Mouse (Mus musculus) kidney, embryonic 16.5 days (tissue): ENCODE measurements around the gene N4bp1. TPM values are rescaled to one million over a fixed set of nuclear protein-coding genes. Genes with fewer than 3 reads are reported as not detected.

Source experiments
- ATAC-seq: fragments of 200-750 bp; cut with Nextera tagmentation; 2 replicates; pipeline ENCODE4 v1.8.0; 2017; ENCODE audit warnings: moderate TSS enrichment; ENCODE audit not compliant: low FRiP score, low TSS enrichment
- H3K27ac ChIP-seq: fragments of 300-500 bp; sonication (generic); 2 replicates; pipeline ENCODE4 v1.5.1; 2014; ENCODE audit warnings: low read length
- H3K27me3 ChIP-seq: fragments of 300-500 bp; sonication (generic); 2 replicates; pipeline ENCODE4 v1.6.1; 2014; ENCODE audit warnings: low read length, control low read depth, mixed read lengths; ENCODE audit not compliant: insufficient read depth
- H3K36me3 ChIP-seq: fragments of 300-500 bp; sonication (generic); 2 replicates; pipeline ENCODE4 v1.6.1; 2014; ENCODE audit warnings: low read length, control low read depth, mixed read lengths; ENCODE audit not compliant: insufficient read depth
- H3K4me1 ChIP-seq: fragments of 300-500 bp; sonication (generic); 2 replicates; pipeline ENCODE4 v1.6.1; 2014; ENCODE audit warnings: low read length, control low read depth, mixed read lengths; ENCODE audit not compliant: insufficient read depth
- H3K4me2 ChIP-seq: fragments of 300-500 bp; sonication (generic); replicated peaks from 2 replicates; pipeline ENCODE4 v1.6.1; 2014; ENCODE audit warnings: low read depth, low read length
- H3K4me3 ChIP-seq: fragments of 300-500 bp; sonication (generic); 2 replicates; pipeline ENCODE4 v1.5.1; 2014; ENCODE audit warnings: mild to moderate bottlenecking, low read length
- H3K9ac ChIP-seq: fragments of 300-500 bp; sonication (generic); replicated peaks from 2 replicates; pipeline ENCODE4 v1.6.1; 2014; ENCODE audit warnings: low read length
- H3K9me3 ChIP-seq: fragments of 300-500 bp; sonication (generic); 2 replicates; pipeline ENCODE4 v1.6.1; 2016; ENCODE audit warnings: low read length, control low read depth
- WGBS: fragments of 180-500 bp; shearing (Covaris S2); extraction: QIAGEN DNeasy Blood & Tissue Kit; methylation state at CpG from one replicate; pipeline ENCODE4 v1.1.7; 2014; 5-methylcytosine and 5-hydroxymethylcytosine counted together
- polyA plus RNA-seq: library from polyadenylated mRNA; unstranded; fragments of >200 nt; fragmentation: Nextera tagmentation; extraction: Ambion mirVana; gene quantifications from 2 replicates; pipeline ENCODE4 v1.2.1, GENCODE M21; 2015

N4bp1 gene
- polyA plus RNA-seq, 1 experiment from 2014 or later = 8.3 TPM

DNA sequence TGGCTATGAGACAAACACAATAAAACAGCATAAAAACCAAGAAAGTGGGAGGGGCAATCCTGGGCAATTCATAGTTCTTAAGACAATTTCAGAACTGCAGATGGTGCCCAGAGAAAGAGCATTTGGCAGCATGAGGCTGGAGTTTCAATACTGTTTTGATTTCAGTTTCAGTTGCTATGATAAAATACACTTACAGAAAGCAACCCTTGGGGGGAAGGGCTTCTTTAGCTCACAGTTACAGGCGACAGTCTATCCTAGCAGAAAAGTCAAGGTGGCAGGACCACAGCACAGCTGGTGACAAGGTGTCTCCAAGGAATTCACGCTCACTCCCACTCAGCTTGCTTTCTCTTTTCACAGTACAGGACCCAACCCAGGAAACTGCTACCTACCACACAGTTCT lies 14.3 kb downstream of the N4bp1 start:
- no peak overlapping the region for H3K27ac ChIP-seq
- H3K4me3 ChIP-seq = no peak overlapping the region
- H3K27me3 ChIP-seq = no peaks in the 10 kb centered on the region
- H3K9me3 ChIP-seq = no peaks in the 10 kb centered on the region
- 57% methylated on average over 2 of the region's 2 CpGs for WGBS
- ATAC-seq = 0 out of 2 replicates have a peak, but pooled peaks have one; percentile 15
- H3K4me1 ChIP-seq = peaks cover 16% of the 10 kb centered on the region
- no peak overlapping the region for H3K4me2 ChIP-seq
- H3K36me3 ChIP-seq = no peaks in the 10 kb centered on the region
- no peak overlapping the region for H3K9ac ChIP-seq

DNA sequence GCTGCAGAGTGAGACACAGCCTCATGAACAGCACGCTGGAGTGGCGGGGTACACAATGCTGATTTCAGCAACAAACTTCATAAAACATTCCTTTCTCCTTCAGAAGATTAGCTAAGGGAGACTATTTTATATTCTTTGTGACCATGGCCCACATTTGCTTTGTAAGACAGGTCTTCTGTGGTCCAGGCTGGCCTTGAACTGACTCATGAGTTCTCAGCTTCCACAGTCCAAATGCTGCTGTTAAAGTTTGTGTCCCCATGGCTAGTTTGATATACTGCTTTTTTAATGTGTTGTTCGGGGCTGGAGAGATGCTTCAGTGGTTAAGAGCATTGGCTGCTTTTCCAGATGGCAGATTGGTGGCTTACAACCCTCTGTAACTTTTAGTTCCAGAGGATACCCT lies 17.0 kb downstream of the N4bp1 start:
- H3K9ac ChIP-seq = no peak overlapping the region
- no peak overlapping the region for H3K4me3 ChIP-seq
- no peak overlapping the region for H3K4me2 ChIP-seq
- 66% methylated on average over 3 of the region's 3 CpGs for WGBS
- no peaks in the 10 kb centered on the region for H3K9me3 ChIP-seq
- peaks cover 7% of the 10 kb centered on the region for H3K4me1 ChIP-seq
- no peak for ATAC-seq
- no peak overlapping the region for H3K27ac ChIP-seq
- no peaks in the 10 kb centered on the region for H3K36me3 ChIP-seq
- H3K27me3 ChIP-seq = no peaks in the 10 kb centered on the region

DNA sequence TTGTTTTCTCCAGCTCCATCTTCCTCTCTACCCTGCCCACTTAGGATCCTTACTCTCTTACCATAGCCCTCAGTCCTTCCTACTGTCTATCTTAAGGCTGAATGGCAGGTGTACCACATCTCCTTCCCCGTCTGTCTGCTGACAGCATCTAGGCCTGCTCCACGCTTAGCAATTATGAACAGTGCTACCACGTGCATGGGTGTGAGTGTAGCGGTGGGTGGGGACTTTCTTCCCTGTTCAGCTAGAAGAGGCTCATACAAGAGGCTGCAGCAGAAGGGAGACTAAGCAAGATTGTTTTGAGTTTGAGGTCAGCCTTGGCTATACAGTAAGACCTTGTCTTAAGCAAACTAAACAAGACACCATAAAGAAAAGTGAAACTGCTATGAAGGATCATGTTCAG lies 20.3 kb downstream of the N4bp1 start:
- WGBS = 79% methylated on average over 4 of the region's 4 CpGs
- H3K9me3 ChIP-seq = no peaks in the 10 kb centered on the region
- no peaks in the 10 kb centered on the region for H3K4me1 ChIP-seq
- no peaks in the 10 kb centered on the region for H3K27me3 ChIP-seq
- no peak overlapping the region for H3K27ac ChIP-seq
- H3K36me3 ChIP-seq = peaks cover 15% of the 10 kb centered on the region; the same call in 1 of the 2 replicates
- no peak overlapping the region for H3K9ac ChIP-seq
- H3K4me3 ChIP-seq = no peak overlapping the region
- ATAC-seq = no peak
- H3K4me2 ChIP-seq = no peak overlapping the region

DNA sequence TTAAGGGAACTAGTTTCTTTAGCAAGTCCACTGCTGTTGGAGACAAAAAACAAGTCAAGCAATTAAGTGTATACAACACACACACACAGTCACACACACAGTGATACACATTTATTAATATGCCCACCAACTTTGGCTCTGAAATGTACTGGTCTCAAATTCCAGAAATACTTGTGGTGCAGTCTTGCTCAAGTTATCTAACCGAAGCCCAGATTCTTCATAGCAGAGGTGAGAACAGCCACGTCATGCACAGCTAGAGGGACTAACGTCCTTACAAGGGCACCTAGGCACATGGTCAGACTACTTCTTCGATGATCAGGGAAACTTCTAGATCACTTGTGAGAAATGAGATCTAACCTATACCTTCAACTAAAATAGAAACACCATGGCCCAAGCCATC lies 22.2 kb downstream of the N4bp1 start:
- Histone ChIP-seq H3K36me3 (peaks cover 15% of the 10 kb centered on the region; the same call in 1 of the 2 replicates), H3K9ac (no peak overlapping the region), H3K9me3 (no peaks in the 10 kb centered on the region), H3K27me3 (no peaks in the 10 kb centered on the region), H3K4me2 (no peak overlapping the region), H3K4me3 (no peak overlapping the region), H3K27ac (no peak overlapping the region), H3K4me1 (no peaks in the 10 kb centered on the region)
- WGBS = 76% methylated on average over 4 of the region's 4 CpGs
- no peak for ATAC-seq

DNA sequence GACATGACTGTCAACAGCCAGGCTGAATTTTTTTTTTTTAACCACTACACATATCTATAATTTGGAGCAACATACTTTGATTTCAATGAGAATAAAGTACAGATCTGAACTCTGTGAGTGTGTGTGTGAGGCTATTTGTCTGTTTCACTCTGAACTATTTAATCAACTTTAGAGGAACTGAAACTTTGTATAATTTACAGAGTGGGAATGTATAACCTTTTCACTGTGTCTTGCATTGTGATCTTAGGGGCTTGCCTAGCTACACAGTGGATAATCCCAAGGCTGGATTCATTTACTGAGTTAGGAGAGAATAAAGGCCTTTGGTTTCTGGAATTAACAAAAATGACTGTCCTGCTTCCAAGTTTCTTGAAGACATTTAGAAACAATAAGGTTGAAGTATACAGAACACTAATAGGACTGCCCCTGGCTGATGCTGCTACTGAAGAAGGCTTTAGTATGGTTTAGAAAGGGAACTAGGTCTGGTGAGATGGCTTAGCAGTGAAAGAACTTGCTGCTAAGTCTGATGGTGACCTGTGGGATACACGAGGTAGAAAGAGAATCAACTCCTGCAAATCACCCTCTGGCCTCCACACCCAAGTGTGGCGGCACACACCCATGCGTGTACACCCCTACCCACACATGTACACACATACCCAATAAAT lies 22.8 kb downstream of the N4bp1 start:
- H3K4me3 ChIP-seq = no peak overlapping the region
- H3K9ac ChIP-seq = no peak overlapping the region
- no peaks in the 10 kb centered on the region for H3K27me3 ChIP-seq
- WGBS = 87% methylated on average over 3 of the region's 3 CpGs
- no peaks in the 10 kb centered on the region for H3K4me1 ChIP-seq
- peaks cover 15% of the 10 kb centered on the region; the same call in 1 of the 2 replicates for H3K36me3 ChIP-seq
- H3K9me3 ChIP-seq = no peaks in the 10 kb centered on the region
- no peak overlapping the region for H3K27ac ChIP-seq
- no peak for ATAC-seq
- no peak overlapping the region for H3K4me2 ChIP-seq

DNA sequence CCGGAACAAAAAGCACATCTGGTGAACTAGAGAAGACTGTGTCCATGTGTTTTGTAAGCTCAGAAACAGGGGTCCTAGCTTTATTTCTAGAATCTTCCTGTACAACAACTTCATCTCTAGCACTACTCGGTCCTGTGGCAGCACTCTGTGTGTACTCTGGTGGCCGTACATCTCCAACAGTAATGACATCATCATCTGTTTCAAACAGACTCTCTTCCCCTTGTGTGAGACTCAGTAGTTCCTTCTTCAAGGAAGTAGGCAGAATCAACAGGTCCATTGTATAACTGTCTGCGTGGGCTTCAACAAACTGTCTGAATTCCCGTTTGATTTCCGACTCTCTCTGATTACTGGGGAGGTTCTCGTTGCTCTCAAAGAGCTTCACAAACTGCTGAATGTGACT lies 23.5 kb downstream of the N4bp1 start:
- no peak overlapping the region for H3K27ac ChIP-seq
- no peaks in the 10 kb centered on the region for H3K9me3 ChIP-seq
- ATAC-seq = no peak
- no peak overlapping the region for H3K4me3 ChIP-seq
- peaks cover 15% of the 10 kb centered on the region; the same call in 1 of the 2 replicates for H3K36me3 ChIP-seq
- H3K9ac ChIP-seq = no peak overlapping the region
- WGBS = 84% methylated on average over 7 of the region's 7 CpGs
- H3K27me3 ChIP-seq = no peaks in the 10 kb centered on the region
- no peak overlapping the region for H3K4me2 ChIP-seq
- no peaks in the 10 kb centered on the region for H3K4me1 ChIP-seq

DNA sequence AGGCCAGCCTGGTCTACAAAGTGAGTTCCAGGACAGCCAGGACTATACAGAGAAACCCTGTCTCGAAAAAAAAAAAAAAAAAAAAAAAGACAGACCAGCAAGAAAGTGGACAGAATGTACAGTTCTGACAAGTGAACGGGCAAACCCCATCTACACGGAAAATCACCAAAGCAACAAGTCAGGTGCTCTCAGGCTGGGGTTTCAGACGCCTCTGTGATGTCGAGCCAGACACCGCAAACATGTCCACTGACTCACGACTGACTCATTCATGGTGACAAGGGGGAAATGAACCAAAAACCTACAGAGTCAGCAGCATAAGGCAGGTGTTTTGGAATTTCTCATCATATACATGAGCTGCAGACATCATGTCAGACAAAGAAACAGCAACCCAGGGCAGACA lies 28.8 kb downstream of the N4bp1 start:
- no peak overlapping the region for H3K4me2 ChIP-seq
- WGBS = 73% methylated on average over 6 of the region's 7 CpGs
- no peak overlapping the region for H3K4me3 ChIP-seq
- no peak overlapping the region for H3K27ac ChIP-seq
- H3K9me3 ChIP-seq = no peaks in the 10 kb centered on the region
- H3K9ac ChIP-seq = no peak overlapping the region
- peaks cover 9% of the 10 kb centered on the region; the same call in 1 of the 2 replicates for H3K36me3 ChIP-seq
- no peaks in the 10 kb centered on the region for H3K27me3 ChIP-seq
- no peak for ATAC-seq
- H3K4me1 ChIP-seq = peaks cover 2% of the 10 kb centered on the region; the same call in 1 of the 2 replicates

DNA sequence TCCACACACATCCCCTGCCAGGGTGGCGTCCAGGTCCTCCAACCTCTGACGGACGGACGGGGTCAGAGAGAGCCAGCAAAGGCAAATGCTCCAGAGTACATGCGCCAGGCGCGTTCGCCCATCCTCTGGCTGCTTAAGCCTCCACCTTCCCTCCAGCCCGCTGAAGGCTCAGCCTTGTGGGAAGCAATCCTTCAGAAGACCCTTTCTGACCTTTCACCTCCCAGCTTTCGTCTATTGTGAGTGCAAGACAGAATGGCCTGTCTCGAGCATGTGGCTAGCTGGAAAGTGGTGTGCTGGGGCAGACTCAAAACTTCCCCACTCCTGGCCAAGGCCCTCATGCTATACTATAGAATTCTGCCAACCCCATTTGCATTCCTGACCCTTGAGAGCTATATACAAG lies 30.4 kb downstream of the N4bp1 start:
- Histone ChIP-seq H3K27ac (no peak overlapping the region), H3K4me1 (peaks cover 2% of the 10 kb centered on the region; the same call in 1 of the 2 replicates), H3K9ac (no peak overlapping the region), H3K36me3 (0 out of 2 replicates have a peak, but pooled peaks cover 4% of the 10 kb centered on the region), H3K4me2 (no peak overlapping the region), H3K9me3 (no peaks in the 10 kb centered on the region), H3K27me3 (no peaks in the 10 kb centered on the region), H3K4me3 (no peak overlapping the region)
- ATAC-seq = no peak
- 67% methylated on average over 11 of the region's 11 CpGs for WGBS

DNA sequence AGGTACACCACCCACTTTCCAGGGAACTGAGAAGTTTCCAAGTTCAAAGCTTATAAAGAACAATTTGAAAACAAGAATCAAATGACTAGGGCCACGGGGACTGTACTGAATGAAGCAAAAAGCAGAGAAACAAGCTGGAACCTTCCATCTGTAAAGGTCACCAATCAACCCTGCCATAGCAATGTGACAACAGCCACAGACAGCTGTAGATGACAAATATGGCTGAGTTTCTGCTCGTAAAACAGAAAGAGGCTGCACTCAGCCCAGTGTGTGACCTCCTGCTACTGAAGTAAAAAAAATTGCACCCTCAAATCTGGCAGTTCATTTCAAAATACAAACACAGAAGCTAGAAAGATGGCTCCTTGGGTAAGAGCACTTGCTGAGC lies 31.1 kb downstream of the N4bp1 start:
- no peak for ATAC-seq
- no peaks in the 10 kb centered on the region for H3K27me3 ChIP-seq
- 0 out of 2 replicates have a peak, but pooled peaks cover 4% of the 10 kb centered on the region for H3K36me3 ChIP-seq
- H3K4me3 ChIP-seq = no peak overlapping the region
- WGBS = 53% methylated on average over 2 of the region's 2 CpGs
- H3K4me2 ChIP-seq = no peak overlapping the region
- no peak overlapping the region for H3K27ac ChIP-seq
- no peaks in the 10 kb centered on the region for H3K9me3 ChIP-seq
- H3K4me1 ChIP-seq = peaks cover 2% of the 10 kb centered on the region; the same call in 1 of the 2 replicates
- no peak overlapping the region for H3K9ac ChIP-seq

DNA sequence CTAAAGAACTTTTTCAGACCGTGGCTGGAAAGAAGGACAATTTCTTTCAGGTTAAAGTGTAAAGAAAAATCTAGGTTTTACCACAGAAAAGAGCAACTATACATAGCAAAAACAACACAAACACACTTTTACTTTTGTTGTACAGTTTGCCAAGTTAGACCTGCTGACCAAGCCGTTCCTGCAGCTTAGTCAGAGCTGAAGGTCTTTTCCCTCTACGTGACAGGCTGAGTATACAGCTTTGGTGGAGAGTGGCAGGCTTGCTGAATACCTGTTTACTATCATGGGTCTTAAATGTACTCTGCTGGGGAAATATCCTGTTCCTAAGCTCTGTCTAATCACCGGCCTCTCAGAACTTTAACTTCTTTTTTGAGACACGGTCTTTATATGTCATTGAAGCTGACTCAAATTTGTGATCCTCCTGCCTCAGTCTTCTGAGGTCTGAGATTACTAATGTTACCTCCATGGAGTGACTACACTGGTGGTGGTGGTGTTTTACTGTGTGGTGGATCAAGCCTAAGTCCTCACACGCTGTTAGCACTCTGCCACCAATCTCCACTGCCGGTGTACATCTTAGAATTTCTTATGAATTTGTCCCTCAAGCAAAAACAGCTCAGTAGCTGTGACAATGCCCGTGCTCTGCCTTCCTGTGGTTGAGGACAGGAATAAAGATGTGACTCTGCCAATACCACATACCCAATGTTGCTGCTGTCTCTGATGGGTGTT lies 31.6 kb downstream of the N4bp1 start:
- H3K4me2 ChIP-seq = no peak overlapping the region
- H3K9ac ChIP-seq = no peak overlapping the region
- no peak overlapping the region for H3K27ac ChIP-seq
- H3K36me3 ChIP-seq = peaks cover 4% of the 10 kb centered on the region; the same call in 1 of the 2 replicates
- H3K4me1 ChIP-seq = peaks cover 2% of the 10 kb centered on the region; the same call in 1 of the 2 replicates
- WGBS = 88% methylated on average over 8 of the region's 8 CpGs
- no peak overlapping the region for H3K4me3 ChIP-seq
- no peaks in the 10 kb centered on the region for H3K27me3 ChIP-seq
- no peaks in the 10 kb centered on the region for H3K9me3 ChIP-seq
- ATAC-seq = no peak
